Mouse (Mus musculus): ENCODE measurements around the gene Ccng1.

Gene Ccng1

DNA sequence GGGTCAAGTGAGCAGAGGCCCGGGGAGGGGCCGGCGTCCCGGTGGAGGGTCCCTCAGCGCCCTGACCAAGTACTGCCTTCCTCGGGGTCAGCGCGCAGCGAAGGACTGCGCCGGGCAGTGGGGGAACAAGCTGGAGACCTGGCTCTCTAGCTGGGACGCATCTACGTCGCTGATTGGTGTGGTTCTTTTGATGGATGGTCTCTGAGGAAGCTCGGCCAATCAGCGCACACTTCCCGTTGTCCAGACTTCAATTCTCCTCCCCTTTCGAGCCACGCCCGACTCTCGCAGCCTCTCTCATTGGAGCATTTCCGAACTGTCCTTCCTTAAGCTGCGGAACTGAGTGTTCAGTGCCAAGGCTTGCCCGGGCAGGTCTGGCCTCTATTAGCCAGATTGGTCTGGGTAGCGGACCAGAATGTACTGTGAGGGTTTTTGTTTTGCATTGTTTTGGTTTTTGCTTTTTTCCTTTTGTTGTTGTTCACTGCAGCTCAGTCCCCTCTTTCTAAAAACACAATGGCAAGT, at the start of gene Ccng1:
TSS of gene Ccng1 (minus strand) at position 203 of the 519 bp plus-strand sequence.
- DNase-seq (ENCODE audit: low spot score): peak; percentile 68

DNA sequence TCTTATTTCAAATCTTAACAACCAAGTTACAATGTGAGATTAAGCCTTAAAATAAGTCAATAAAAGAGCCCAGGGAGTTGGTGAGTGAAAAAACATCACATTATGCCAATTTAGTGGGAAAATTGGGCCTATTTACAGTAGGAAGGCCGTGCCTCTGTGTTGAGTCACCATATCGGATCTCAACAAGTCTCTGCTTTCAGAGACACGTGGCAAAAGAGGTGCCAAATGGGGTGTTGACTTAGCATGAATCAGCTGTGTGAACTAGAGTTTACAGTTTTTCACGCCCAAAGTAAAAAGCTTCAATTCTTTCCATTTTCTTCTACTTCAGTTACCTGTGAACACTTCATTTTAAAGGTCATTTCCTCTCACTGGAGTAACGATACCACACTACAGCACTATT, 35.2 kb upstream of the Ccng1 start:
- no peak for DNase-seq (ENCODE audit: low spot score)

DNA sequence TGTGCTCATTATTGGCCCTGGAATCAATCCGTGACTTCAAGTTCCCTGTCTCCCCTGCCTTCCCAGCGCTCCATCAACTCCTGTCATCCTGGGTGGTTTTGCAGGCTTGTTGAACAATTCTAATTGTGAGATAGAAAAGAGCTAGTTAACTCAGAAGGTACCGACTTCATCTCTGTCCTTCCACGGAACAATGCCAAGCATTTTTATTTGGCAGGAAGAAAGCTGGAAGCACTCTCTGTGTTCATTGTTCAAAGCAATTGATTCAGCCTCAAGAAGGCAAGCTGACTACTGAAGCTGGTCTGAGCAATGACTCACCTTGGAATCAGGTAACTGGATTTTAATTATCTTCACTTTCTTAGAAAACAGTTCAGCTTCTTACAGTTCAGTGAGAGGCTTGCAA, 34.6 kb upstream of the Ccng1 start:
- no peak for DNase-seq (ENCODE audit: low spot score)

DNA sequence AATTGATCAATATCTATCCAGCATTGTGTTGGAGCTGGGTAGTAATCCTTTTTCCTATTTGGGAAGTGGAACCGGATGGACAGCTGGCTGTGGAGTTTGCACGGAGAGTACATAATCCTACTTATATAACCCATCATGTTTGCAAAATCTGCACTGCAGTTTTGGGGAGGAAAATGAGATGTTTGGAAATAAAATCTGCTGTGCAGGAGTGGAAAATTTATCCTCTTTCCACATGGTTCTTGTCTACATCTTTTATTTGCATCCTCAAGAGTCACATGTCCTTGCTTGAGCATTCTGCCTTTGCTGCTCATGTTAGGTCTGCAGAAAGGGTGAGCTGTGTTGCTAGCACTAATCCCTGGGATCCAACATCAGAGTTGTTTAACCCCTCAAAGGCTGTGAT, 31.8 kb upstream of the Ccng1 start:
- no peak for DNase-seq (ENCODE audit: low spot score)

DNA sequence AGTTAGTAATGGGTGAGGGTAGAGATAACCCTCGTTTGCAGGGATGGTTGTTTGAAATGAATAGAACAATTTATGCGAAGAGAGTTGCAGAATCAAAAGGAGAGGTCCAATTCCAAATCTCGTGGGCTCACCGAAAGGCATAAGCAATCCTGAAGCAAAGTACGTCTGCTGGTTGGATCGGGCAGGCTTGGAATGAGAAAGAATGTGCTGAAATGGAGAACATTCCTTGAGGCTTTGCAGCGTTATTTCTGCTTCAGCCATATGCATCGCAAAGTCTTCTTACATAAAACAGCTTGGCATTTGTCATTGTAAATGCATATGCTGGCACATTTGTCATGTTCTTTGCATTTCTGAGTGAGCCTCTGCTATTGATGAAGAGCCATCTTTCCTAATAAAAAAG, 29.2 kb upstream of the Ccng1 start:
- DNase-seq (ENCODE audit: low spot score): no peak

DNA sequence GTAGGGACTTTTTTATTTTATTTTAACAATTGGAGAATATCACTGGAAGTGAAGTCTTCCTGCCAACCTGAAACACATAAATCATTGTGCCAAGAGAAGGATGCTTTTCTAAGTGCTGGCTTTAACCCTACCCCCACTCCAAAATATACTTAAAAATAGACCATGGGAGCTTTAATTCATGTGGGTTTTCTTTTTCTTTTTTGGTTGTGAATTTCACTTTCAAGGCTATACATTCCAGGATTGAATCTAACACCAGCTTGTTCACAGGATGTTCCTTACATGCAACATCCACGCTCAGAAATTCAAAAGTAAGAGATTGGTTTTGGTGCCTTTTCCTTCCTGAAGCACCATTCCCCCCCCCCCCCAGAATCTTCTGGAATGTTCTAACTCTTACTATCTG, 28.2 kb upstream of the Ccng1 start:
- DNase-seq (ENCODE audit: low spot score): no peak

DNA sequence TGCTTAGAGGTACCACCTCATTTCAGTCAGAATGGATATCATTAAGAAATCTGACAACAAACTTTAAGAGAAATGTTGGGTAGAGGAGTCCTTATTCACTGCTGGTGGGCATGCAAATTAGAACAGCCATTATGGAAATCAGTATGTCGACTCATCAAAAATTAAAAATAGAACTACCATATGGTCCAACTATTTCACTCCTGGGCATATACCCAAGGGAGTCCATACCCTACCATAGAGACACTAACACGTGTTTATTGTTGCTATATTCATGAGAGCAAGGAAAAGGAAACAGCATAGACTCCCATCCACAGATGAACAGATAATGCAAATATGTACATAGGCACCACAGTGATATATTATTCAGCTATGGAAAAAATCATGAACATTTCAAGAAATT, 26.7 kb upstream of the Ccng1 start:
- no peak for DNase-seq (ENCODE audit: low spot score)

DNA sequence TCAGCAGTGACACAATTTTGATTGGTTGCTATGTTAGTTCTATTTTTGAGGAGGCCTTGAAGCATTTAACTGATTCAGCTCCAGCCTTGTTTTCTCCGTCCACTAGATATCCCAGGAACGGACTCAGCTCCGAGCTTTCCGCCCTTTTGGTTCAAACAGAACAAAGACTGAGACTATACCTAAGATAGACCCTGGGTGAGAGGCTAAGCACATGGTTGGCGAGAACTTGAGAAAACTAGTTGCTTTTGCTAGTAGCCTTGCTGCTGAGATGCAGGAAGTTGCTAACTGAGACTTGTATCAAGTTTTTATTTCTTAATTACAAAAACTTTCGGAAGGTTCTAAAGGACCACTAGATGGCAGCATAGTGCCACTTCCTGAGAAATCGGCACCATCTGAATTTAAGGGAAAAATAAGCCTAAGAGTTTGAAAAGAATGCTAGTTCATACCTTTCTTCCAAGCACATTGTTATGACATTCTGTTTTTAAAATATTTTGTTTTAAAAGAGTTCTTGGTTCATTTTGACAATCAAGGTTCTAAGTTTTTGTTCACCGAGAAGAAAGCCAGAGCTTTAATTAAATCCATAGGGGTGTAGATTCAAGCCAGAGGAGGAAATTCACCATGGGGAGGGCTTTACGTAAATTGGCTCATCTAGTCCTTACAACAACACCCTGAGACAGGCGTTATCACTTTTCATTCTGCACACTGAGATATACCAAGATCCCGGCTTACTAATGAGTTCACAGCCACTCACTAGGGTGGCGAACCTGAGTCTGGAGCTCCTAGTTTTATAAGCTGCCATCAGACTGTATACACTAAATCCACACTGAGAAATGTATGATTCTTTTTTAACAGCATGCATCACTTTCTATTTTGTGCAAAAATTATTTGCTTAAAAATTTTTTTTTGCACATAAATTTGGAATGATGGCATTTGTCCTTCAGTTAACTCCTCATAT, 20.5 kb upstream of the Ccng1 start:
- peak; percentile 16 for DNase-seq (ENCODE audit: low spot score)

DNA sequence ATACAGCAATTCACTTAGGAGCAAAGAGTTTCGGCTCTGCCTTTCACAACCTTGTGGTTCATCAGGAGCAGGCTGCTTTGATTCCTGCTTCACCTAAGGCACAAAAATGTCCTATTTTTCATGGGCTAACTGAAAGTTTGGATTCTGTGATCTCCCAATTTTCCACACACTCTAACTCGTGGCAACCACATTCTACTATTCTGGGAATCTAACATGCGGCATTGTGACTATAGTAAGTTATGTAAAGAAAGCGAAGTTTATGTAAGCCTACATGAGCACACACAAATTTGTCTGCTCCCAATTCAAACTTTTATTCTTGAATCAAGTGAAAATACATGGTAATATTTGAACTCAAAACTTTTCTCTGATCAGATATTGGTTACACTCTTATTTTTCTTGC, 9.6 kb upstream of the Ccng1 start:
- DNase-seq (ENCODE audit: low spot score): no peak

DNA sequence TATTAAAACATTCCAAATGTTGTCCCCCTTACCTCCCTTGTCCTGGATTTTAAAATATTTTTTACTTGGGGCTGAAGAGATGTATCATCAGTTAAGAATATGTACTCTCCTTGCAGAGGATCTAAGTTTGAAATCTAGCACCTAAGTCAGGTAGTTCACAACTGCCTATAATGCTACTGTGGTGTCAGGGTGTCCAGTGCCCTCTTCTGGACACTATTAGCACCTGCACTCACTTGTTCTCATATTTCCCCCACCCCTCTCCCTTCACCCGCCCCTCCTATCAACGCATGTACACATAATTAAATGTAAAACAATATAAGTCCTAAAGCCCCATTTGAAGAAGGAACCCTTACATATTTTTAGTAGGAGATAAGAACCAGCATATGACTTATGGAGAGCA, 8.3 kb upstream of the Ccng1 start:
- no peak for DNase-seq (ENCODE audit: low spot score)

DNA sequence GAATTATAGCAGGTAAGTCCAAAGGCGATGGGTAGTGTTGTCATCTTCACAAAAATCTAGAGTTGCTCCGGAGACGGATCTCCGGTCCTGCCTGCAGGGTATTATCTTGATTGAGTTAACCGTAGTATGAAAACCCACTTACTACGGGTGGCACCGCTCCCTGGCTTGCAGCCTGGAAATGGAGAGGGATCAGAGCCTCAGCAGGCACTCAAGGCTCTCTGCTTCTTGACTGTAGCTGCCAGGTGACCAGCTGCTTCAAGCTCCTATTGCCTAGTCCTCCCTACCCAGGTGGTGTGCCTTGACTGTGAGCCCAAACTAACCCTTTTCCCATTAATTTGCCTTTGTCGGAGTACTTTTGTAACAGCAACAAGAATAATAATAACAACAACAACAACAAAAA, 4.8 kb upstream of the Ccng1 start:
- no peak for DNase-seq (ENCODE audit: low spot score)

DNA sequence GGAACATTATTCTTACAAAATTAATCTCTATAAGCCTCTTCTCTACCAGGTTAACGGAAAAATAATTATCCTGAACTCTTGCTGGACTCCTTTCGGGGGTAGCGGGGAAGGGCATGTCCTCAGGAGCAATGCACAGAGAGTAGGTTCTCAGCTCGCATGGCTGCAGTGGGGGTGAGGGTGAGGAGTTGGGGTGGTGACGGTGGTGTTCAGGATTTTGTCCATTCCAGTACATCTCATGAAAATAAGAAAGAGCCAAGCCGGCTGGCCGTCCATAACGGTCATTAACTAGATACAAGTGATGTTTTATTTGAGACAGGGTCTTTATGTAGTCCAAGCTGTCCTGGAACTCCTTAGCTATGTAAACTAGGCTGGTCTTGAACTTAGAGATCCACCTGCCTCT, 857 bp upstream of the Ccng1 start:
- no peak for DNase-seq (ENCODE audit: low spot score)

DNA sequence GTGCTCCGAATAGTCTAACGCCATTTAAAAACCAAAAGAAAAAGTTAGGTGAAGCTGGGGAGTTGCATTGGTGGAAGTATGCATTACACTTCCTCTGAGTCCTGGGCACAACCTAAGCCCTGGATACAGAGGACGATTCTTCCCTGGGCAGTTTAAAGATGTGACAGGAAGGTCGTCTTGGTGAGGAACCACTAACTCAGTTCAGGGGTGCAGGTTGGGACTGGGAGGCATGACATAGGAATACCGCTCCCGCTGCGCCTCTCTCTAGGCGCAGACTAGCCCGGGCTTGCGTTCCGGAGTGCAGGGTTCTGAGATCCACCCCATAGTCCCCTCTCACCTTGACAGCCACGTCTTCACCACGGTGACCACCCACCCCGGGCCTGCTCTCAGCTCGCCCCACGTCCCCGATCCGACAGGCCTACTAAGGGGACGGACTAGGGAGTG, 425 bp downstream of the Ccng1 start:
- no peak for DNase-seq (ENCODE audit: low spot score)

DNA sequence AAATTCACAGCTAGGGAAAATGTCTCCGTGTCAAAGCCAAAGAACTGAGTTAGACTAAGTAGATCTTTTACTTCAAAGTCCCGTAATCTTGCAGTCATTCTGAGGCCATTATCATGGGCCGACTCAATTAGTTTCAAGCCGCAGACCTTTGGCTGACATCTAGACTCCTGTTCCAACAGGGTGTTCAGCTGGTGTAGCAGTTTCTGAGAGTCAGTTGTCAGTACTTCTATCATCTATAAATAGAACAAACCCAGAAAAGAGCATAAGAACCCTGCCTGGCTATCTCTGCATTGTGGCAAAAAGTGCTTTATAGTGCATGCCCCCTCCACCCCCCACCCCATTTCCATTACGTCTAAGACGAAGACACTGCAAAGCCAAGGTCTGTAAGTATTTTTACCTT, 1.3 kb downstream of the Ccng1 start:
- no peak for DNase-seq (ENCODE audit: low spot score)

DNA sequence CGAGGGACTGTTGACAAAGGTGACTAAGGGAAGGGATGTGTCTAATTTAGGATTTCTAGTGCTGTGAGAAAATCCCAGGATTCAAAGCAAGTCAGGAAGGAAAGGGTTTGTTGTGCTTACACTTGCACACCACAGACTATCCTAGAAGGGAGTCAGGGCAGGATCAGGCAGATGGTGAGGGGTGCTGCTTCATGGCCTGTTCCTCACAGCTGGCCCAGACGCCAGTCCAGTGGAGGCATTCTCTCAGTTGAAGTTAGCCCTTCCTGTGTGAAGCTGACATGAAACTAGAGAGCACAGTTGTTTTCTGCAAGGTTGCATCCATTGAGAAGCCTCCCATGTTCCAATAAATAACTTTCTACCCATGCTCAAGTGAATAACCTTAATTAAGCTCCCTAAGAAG, 7.4 kb downstream of the Ccng1 start:
- no peak for DNase-seq (ENCODE audit: low spot score)

DNA sequence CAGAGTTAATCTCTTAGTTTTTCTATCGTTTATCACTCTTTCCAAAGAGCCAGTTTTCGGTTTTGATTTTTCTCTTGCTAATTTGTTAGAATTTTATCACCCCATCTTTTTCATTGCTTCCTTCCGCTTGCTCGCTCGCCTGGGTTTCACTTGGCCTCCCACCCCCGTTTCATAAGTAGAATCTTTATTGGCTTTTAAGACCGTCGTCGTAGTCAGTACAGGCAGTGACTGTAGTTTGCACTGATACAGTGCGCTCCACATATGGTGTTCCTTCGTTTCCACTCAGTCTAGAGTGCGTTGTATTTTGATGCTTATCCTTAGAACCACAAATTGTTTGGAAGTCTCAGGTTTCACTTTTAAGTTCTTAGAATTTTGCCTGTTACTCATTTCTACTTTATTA, 8.8 kb downstream of the Ccng1 start:
- no peak for DNase-seq (ENCODE audit: low spot score)

DNA sequence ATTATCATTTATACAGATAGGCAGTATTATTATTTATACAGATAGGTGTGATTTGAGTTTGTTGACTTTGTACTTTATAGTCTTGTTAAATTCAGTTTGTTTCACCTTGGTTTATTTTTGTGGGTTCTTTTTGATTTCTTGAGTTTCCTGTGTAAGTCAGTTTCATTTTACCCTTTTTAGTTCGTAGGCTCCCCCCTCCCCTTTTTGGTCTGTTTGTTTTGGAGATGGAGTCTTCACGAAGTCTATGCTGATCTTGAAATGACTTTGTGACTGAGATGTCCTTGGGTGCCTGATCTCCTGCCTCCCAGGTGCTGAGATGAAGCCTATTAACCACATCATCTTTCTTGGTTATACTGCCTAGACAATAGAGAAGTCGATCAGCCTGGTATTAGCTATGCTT, 10.8 kb downstream of the Ccng1 start:
- DNase-seq (ENCODE audit: low spot score): no peak

DNA sequence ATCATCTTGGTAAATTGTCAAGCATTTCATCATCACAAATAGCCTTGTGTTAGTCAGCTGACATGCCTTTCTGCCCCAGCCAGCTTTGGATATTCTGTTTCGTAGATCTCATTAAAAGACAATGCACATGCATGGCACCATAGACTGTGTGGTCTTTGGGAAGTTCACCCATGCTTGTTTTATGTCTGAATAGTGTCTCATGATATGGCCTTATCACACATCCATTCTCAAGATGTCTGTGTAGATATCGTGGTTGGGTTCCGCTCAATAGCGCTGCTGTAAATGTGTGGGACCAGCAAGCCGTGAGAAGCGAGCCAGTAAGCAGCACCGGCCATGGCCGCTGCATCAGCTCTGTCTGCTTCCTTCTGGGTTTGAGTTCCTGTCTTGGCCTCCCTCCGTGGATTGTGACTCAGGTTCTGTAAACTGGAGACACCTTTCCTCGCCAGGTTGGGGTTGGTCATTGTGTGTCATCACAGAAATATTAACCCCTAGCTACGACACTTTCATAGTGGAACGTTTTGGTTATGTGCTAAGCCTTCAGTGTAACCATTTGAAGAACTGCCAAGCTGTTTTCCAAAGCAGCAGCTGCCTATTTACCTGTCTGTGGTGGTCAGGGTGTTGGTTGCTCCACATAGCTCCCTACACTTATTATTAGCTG, 13.4 kb downstream of the Ccng1 start:
- DNase-seq (ENCODE audit: low spot score): no peak

DNA sequence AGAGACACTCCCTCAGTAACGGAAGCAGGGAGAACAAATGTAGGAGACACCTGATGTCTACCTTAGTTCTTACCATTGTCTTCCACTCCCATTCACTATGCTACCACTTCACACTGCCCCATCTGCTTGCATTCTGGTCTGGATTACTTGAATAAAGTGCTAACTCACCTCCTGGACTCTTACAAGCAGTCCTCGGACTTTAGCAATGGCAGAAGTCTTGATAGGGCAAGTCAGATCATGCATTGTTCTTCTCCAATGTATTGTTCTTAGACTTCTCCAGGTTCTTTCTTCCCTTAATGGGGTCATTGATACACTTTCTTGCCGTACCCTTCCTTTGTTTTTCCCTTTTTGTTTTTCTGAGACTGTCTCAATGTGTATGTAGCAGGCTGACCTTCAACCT, 17.7 kb downstream of the Ccng1 start:
- no peak for DNase-seq (ENCODE audit: low spot score)

DNA sequence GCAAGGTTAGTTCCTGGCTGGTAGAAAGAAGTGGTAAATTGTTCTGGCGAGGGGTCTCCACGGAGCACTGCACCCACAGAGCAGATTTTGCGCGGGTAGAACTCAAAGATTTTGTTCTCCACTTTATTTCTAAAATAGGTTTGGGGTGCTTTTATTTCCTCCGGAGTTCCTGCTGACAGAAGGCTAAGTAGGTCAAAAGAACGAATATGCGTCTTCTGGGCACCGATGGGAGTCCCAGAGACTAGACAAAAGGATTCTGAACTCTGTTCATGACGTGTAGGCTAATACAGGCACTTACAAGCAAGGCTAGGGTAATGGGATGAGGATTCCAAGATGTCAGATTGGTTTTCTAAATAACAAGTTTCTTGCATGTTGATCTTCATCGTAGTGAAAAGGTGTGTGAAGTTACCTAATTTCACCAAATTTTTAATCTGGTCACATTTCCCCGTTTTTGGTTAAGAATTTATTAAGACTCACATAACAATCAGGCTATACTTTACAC, 20.8 kb downstream of the Ccng1 start:
- no peak for DNase-seq (ENCODE audit: low spot score)

DNA sequence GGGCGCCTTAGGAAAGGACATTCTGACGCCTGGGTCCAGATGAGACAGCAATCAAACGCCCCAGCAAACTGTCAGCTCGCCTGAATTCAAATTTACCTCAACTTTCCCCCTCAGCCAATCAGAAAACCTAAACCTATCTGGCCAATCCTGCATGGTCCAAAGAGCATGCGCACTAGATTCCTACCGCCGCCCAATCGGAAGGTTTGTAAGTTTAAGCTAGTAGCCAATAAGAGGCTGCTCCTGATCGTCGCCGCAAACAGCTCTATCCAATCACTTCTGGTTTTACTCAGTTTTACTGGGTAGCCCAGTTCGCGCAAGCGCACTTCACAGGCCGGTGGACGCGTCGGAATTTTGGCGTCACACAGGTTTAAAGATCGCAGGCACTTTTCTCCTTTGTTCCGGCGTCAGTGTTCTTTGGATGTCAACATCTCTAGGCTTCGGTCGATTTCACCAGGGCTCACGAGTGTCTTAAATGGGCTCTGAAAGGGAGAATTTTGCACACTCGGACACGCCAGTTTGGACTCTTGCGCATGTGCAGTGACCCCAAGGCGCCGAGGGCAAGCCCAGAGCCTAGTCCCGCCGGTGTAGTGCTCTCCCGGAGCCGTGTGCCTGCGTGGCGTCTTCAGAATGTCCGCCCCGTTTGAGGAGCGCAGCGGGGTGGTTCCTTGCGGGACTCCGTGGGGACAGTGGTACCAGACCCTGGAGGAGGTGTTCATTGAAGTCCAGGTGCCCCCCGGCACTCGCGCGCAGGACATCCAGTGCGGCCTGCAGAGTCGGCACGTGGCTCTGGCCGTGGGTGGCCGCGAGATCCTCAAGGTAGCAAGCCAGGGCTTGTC, 21.6 kb downstream of the Ccng1 start, which contains the start of the genes Hmmr and Nudcd2:
TSS of gene Hmmr (minus strand) at position 84 of the 836 bp plus-strand sequence.
TSS of gene Nudcd2 (plus strand) at position 329 of the 836 bp plus-strand sequence.
- peak; percentile 78 for DNase-seq (ENCODE audit: low spot score)

DNA sequence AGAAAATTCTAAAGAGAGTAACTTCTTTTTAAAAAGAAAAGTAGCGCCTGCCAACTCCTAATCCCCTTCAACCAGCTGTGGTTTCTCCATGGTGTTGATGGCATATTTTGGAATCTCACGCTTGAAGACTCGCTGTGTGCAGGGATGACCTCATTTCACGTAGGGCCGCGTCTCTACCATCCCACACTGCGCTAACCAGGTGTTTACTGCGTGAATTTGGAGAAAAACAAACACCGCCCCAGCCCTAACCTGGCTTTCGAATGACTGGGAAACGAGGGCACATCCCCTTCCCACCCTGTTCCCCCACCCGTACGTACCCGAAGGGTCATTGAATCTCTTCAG, 22.1 kb downstream of the Ccng1 start:
- DNase-seq (ENCODE audit: low spot score): no peak

Measured in ovary, postnatal 14 days (tissue).